Mouse (Mus musculus): ENCODE measurements around the gene Styx.

- TF ChIP-seq CTCF (IDR thresholded peaks at IDR 0.05; ENCODE audit: low read depth), result no peak
- TF ChIP-seq EP300 (IDR thresholded peaks at IDR 0.05; ENCODE audit: low read depth), result no peak
Observed at GRCm38 (mm10) chr14:45305852-45306251, 45.0 kb upstream of the Styx start.
